Mouse (Mus musculus) thymus, postnatal 36 days (tissue): ENCODE data around the gene Bnip2.

Source experiments
- DNase-seq, 2 experiments: peaks; one replicate each; pipeline ENCODE4 v3.0.0; 2022; ENCODE audit warnings: mixed read lengths in 2 of 2

Gene Bnip2

DNA sequence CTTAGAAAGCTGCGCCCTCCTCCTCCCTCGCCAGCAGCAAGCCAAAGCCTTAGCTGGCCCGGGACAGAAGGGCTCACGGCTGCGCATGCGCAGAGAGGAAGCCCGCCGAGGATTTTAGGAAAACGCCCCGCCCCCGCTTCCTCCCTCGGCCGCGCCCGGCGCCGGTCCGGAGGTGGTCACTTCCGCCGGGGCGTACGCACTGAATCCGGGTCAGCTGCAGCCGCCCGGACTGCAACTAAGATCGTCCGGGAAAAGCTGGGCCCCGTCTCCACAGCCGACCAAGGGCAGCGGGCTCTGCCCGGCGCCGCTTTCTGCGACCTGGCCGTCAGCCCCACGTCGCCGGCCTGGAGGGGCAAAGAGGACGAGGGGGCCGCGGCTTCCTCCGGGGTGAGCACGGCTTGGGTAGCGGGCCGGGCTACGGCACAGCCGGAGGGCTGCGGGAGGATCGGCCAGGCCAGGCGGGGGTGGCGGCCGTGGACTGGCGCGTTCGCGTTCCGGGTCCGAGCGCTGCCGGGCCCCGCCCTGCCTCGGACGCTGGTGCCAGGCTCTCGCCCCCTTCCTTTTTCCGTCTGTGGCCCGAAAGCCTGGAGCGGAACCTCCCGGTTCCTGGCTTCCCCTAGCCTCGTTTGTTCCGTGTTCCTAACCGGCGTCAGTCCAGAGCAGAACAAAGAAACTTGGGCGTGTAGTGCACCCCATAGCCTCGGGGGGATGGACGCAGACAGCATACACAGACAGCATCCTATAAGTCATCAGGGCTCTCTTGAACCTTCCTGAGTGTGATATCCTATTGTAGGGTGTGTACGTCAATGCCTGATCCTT, at the start of gene Bnip2:
Bnip2 (plus strand) TSS at position 164 of the 819 bp plus-strand sequence.
- peak; percentile 90 to 92 for DNase-seq

DNA sequence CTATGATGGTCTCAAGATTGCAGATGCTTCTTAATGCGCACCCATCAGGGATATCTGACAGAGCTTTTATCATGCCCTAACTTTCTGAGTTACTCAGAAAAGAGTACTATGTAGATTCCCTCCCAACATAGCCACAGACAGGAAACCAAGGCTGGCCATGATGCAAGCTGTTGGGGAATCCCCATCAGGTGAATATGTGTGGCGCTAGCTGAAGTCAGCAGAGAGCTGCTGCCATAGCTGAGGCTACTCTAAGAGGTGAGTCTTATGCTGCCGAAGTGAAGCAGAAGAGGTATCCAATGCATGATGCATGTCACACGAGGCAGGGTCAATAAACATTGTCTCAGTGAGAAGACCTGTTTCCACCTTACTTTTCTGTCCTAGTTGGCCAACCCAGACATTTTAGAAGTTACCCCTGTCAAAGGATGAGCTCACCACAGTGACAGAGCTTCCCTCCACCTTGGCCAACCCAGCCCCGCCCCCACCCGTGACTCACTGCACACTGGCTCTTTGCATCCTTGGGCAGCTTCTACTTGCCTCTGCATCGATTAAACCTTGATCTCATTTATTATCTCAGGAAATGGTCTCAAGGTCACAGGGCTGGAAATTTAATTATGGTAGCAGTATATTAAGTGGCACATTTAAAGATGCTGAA, 48.3 kb upstream of the Bnip2 start:
- no peak for DNase-seq

DNA sequence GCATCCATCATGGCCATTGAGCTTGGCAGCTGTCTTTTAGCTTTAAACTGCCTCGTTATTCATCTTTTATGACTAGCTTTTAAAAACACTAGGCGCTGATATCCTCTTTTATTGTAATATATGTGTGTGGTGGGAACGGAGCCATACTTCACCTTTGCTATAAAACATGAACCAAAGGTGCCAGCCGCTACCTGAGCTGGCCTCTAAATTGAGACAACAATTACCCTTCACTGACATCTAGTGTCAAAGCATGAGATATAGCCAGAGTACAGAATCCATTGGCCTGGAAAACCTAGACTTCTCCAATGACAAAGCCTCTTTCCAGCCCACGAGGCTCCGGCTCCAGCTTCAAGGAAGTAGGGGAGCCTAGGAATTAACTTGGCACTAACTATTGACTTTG, 47.7 kb upstream of the Bnip2 start:
- no peak for DNase-seq

DNA sequence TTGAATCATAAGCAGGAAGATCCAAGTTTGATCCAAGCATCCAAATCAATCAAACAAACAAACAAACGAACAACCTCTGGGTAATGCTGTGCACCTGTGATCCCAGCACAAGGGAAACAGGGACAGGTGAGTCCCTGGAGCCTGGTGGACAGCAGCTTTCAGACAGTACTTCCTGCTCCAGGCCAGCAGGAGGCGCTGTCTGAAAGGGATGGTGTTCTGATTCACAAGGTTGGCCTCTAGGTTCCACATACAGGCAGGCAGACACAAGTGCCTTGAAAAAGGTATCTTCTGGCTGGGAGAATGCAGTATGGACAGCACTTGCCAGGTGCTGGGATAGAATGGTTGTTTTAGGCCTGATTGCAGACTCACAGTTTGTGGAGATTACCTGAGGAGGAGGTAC, 40.3 kb upstream of the Bnip2 start:
- DNase-seq, result peak; percentile 42 to 45

DNA sequence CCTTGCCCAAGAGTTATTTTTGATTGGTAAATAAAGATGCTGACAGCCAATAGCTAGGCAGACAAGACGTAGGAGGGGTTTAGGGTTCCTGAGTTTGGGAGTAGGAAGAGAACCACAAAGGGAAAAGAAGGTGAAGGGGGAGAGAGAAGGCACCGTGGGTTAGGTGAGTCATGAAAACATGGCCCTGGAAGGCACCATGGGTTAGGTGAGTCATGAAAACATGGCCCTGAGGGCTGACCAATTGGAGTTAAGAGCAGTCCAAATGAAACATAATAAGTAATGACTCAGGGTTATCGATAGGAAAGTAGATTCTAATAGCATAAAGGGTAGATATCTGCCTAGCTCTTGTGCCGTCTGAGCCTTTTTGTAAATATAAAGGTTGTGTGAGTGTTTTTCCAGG, 39.6 kb upstream of the Bnip2 start:
- DNase-seq, result no peak

DNA sequence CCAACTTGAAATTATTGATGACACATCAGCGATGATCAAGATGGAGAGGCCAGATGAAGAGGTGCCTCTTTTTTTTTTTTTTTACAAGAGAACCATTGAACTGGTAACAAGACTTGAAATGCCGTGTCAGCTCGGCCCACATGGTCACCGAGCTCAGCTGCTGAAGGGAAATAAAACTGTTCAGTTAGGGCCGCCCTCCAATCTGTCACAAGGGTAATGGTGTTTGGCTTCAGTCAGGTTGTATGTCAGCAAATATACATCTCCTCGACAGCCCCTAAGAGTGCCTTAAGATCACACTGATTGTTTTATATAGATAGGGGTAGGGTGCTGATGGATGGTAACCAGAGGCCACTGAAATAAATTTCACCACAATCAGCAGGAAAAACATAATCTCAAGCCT, 28.3 kb upstream of the Bnip2 start:
- DNase-seq, result no peak

DNA sequence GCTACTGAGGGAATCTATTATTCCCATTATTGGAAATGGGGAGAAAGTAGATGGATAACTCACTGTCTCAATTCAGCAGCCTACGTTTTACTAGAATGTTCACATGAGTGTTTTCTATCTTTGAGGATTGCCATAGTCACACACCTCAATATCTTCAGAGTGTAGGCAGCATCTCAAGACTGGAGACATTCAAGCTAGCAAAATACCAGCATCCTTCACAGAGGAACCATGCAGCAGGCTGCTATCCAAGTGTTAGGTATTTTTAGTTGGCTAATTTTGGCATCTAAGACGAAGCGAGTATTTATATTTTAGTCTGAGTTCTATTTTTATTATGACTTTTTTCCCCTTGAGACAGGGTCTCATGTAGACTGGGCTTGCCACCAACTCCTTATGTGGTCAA, 24.9 kb upstream of the Bnip2 start:
- DNase-seq, result no peak

DNA sequence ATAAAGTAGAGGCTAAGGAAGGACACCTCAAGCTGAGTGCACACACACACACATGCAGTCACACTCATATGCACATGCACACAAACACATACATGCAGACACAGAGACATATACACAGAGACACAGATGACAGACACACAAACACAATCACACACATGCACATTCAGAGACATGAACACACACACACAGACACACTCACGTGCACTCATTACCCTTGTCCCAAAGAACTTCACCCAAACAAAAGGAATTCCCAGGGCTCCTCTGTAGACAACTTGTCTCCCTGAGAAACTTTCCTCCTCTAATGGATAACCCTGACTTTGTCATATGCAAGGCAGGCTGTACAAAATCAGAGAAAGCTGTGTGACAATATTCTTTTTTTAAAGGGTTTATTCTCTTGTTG, 3.7 kb upstream of the Bnip2 start:
- no peak for DNase-seq

DNA sequence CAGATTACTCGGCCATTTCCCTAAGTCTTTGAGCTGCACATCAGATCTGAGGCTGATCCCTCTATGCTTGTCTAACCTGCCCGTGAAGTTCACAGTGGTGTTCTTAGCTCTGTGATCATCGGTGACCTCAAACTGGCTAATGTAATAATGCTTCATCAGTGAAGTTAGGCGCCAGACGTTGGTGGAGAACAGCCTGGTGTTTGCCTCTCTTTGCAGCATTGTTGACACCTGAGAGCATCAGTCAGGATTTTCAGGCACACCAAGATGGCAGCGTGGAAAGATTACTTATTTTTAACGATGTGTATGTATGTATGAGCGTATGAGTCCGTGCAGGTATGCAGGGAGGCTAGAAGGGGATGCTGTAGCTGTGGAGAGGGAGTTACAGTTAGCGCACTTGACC, 3.2 kb upstream of the Bnip2 start:
- DNase-seq, result no peak

DNA sequence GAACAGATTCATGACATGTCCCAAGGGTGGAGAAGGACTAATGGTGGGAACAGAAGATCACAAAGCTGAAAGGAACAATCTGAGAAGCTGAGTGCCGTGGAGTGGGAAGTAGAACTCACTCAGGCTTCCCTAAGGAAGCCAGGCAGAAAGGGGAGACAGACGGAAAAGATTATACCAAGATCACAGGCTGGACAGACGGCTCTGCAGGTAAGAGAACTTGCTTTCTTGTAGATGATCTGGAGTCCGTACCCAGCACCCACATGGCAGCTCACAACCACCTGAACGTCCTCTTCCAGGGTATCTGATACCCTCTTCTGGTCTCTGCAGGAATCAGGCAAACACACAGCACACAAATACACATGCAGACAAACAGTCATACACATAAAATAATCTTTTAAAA, 2.7 kb upstream of the Bnip2 start:
- no peak for DNase-seq

DNA sequence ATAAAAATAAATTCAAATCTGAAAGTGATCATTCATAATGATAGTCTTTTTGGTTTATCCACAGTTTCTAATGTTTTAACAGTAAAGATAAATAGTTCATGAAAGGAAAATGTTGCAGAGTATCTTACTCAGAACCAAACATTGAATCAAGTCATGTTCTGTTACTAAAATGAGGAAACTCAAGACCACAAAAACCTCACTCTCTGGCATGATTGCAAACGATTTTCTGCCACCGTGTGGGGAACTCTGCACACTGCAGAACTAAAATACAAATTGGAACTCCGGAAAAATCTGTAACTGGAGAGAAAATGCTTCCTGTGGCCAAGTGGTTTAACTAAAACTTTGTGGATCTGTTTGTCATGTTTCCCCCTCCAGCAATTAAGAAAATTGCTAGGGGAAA, 1.7 kb upstream of the Bnip2 start:
- DNase-seq, result peak; percentile 54 to 63

DNA sequence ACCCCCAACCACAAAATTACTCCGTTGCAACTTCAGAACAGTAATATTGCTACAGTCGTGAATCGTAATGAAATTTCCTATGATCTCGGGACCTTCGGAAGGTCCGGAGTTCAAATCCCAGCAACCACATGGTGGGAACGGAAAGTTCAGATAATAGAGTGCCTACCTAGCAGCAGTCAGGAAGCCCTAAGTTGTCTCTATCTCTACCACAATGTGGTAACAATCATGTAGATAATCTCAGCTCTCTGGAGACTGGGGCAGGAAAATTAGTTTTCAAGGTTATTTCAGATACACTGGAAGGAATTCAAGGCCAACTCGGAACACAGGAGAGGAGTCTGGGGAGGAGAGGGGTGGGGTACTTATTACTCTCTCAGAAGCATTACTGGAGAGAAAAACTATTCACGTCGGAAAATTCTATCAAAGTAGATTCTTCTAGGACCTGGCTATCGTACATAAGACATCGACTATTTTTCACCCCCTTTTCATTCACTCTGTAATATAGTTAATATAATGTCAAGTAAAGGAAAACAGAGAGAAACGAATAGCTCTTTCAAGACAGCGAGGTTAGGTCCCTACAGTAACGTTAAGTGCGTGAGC, 462 bp upstream of the Bnip2 start:
- DNase-seq, result no peak

DNA sequence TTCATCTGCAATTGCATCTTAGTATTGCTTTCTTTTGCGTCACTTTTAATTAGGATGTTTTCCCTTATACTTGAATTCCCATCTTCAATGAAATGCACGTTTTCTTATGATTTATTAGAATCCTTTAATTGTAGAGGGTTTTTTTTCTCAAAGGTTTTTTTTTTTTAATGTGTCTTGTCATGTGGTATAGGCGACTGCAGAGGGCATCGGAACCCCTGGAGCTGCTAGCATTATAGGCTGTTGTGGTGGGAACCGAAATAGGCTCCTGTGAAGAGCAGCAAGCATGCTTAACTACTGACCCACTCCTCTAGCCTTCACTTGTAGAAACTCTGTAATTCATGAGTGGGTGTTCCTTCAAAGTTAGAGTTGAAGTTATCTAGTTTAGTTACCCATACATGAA, 1.1 kb downstream of the Bnip2 start:
- DNase-seq, result no peak

DNA sequence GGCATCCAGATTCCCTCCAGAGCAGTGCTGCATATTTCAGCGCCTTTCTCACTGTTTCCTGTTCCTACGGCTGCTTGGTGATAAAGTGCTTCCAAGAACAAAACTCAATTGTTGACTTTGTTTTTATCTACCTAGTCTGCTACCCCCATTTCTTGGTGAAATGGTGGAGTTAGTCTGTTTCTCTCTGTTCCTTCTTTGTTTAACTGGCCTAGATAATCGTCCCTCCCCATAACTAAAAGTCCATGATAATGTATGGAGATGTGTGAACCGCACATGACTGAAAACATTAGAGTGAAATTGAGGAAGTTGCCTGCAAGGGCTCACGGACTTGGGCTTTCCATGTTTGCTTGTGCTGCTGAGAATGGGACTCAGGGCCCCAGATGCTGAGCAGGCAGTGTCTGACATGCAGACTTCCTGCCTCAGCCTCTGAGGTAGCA, 3.6 kb downstream of the Bnip2 start:
- DNase-seq, result no peak

DNA sequence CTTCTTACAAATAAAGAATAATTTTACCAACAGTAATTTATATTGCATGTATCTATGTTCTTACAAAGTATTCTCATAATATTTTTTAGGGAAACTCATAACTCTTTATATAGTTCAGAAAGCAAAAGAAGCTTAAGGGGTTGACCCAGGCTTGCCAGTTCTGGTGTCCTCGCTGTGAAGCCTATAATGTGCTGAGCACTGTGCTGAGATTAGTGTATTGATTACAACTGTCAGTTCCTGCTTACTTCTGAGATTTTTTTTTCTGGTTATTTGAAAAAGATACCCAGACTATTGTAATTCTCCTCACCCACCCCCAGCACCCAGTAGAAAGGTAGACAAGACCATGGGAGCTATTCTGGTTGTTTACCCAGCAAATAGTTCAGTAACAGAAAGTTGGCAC, 4.2 kb downstream of the Bnip2 start:
- DNase-seq, result no peak

DNA sequence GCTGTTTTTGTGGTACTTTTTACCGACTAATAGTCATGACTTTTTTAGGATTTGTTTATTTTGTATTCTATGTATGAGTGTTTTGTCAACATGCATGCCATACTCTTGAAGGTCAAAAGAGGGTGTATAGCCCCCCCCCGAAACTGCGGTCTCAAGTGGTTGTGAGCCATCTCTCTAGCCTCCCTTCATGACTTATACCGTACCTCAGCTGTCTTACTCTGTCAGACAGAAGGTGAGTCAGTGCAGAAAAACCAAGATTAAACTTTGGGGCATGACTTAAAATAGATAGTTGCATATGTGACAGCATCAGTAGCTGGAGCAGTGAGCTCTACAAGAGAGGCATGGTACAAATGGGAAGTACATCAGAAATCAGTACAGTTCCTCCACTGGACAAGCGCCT, 5.3 kb downstream of the Bnip2 start:
- no peak for DNase-seq

DNA sequence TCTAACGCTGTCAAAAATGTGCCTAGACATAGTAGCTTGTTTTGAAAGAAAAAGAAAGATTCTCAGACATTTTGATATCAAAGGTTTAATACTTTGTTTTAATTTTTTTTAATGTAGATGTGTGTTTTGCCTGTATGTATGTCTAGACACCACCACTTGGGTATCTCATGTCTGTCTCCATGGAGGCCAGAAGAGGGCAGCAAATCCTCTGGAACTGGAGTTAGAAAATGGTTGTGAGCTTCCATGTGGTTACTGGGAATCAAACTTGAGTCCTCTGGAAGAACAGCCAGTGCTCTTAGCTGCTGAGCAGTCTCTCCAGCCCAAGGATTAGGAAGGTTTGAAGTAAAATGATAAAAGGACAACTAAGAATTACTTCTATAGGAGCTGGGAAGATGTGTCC, 10.1 kb downstream of the Bnip2 start:
- DNase-seq, result no peak

DNA sequence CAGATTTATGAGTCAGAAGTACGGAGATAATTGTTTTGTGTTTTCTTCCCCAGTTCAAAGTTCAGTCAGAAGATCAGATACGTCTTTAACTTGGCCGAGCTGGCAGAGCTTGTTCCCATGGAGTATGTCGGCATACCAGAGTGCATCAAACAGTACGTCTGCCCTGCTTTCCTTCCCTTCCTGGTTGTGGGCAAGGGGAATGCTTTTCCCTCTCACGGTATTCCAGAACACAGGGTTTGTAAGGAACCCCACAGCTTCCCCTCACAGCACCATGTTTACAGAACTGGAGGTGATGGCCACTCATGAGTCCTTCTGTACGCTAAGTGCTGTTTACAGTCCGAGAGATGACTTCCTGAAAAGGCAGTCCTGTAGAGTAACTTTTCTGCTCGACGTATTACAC, 14.2 kb downstream of the Bnip2 start:
- no peak for DNase-seq

DNA sequence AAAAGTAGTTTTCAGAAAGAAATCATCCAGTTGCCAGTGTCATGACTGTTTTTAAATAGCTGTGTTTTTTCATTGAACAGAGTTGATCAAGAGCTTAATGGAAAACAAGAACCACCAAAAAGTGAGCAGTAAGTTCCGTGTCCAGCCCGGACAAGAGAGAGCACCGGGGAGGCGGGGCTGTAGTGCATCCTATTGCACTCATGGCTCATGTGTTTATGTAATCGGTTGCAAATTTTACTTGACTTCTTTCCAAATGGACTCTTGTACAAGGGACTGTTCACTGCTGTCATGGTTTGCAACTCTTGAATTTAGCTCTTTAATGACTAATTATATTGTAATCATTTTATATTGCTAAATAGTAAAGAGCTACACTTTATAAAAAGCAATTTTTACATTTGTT, 17.7 kb downstream of the Bnip2 start:
- DNase-seq, result no peak

DNA sequence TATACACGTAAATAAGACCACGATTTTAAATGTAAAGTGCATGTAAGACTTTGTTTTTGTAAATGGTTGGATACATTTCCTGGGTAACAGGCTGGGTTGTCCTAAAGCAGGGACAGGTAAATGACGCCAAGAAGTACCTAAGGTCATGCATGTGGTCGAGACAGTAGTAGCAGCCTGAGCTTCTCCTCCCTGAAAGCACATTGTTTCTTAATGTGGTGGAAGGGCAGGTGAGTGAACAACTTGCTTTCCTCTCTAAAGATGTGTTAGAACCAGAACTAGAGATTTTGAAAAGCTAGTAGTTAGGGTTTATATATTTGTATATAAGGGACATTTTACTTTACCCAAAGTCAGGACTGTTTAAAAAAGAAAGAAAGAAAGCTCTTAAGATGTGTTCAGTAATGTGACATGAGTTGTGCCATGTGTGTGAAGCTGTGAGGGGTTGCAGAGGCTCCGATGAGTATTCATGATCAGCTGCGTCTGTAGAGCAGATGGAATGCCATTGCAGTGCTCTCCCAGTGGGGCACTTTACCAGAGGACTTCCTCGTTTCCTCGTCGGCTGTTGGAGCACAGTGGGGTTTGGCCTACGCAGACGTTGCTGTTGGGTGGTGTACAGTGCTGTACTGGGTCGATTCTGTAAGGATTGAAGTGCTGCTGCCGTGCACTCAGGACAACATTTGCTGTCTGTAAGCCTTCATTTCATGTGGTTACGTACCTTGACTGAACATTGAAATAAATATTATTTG, 18.4 kb downstream of the Bnip2 start:
- DNase-seq, result no peak

DNA sequence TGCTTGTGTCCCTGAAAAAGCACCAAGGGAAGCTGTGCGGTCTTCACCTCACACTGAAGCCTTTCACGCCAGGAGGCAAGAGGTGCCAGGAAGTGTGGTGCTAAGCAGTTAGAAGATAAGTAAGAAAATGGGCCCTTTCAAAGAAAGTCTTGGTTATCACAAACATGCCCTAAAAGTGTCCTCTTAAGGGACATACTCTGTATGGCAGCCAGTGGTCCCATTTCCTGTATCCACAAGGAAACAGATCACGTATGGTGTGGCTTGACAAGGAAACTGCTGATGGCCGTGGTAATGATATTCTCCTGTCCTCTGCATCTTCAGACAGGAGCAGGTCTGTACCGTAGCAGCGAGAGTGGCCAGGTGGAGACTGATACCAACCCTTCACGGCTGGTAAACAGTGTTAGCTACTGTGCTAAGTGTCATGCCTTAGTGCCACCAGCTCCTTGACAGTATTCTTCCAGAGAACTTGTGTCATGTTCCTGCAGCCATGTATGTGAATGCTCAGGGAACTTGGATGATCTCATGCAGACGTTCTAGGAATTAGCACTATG, 20.6 kb downstream of the Bnip2 start:
- no peak for DNase-seq

DNA sequence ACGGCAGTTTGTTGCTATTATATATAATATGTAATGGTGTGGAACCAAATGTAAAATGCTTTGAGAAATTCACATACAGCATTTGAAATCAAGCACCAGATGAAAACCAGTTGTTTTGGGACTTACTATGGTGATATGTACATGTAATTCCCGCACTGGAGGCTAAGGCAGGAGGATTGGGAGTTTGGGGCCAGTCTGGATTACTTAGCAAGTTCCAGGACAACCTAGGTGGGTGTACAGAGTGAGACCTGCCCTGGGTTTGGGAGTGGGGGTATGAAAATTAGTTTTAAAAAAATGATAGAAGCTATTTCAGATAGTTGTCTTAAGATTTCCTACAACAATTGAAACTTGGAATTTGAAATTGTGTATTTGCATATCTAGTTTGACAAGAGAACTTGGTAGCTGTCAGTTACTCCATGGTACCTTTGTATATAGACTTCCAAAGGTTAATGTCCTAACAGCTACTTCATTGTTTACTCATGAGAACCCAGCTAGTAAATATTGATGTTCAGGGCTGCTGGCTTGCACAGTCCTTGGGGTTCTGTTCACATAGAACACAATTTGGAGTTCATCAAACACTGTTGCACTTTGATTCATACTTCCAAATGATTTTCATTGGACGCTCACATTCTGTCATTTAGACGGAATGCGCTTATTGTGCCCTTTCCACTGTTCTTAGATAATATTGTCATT, 21.7 kb downstream of the Bnip2 start:
- DNase-seq, result no peak
